Mouse (Mus musculus): ENCODE data around the gene Abcb7.

DNA sequence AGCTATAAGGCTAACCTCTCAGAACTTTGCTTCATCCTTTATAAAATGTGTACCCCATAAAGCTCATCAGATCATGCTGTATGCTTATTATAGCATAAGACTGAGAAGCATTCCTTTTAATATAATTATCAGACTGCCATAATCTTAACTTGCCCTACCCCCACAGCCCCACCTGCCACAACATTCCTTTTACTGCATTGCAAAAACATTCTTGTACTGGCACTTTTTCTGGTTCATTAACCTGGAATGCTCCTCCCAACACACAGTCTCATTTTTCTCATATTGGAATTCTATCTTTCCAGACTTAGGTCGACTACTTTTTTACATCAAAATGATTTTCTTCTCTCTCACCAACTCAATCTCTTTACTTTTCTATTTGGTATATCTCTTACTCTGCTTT lies 19.8 kb upstream of the Abcb7 start:
- TF ChIP-seq MAX (IDR thresholded peaks at IDR 0.05; ENCODE audit: low read length) (no peak), CHD2 (IDR thresholded peaks at IDR 0.05; ENCODE audit: low read length) (no peak)
